Mouse (Mus musculus): ENCODE results near the gene Hist1h3i. TPM values are rescaled to one million over a fixed set of nuclear protein-coding genes. Genes with fewer than 3 reads are reported as not detected.
"Not testable (repeated sequence)": the region's sequence is repeated elsewhere in the genome, so short reads cannot be mapped to it uniquely, and the experiment has no call there.

Gene Hist1h3i
- 602 and 1,805 TPM in 2 replicates for total RNA-seq (2014; rRNA removed; ENCODE audit: low replicate concordance)
- 21.5 and 25.8 TPM in 2 replicates for polyA plus RNA-seq (2015; fragmentation: Nextera tagmentation; extraction: Ambion mirVana)

DNA sequence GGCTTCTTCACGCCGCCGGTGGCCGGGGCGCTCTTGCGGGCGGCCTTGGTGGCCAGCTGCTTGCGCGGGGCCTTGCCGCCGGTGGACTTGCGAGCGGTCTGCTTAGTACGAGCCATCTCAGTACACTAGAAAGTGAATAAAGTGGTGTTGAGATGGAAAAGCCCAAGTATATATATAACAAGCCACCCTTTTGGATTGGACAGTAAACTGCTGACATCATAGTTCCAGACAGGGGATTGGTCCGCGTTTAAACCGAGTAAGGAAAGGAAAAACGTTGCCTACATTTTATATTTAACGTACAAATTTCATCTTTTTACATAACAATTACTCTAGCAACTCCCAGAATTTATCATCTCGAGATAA, at the start of gene Hist1h3i:
TSS of gene Hist1h3i (minus strand) at position 116 of the 363 bp plus-strand sequence.
- H3K27ac ChIP-seq (ENCODE audit: low read depth) = peak within 1 kb of the TSS; percentile 84
- H3K4me2 ChIP-seq (ENCODE audit: low read depth, low read length) = peak within 1 kb of the TSS; percentile 68
- WGBS = under 1% methylated on average over 13 of the region's 20 CpGs
- H3K36me3 ChIP-seq (replicated peaks; ENCODE audit: control insufficient read depth, insufficient read depth, low read length) = no peaks in the 10 kb centered on the region
- peak within 1 kb of the TSS; percentile 62 for H3K9ac ChIP-seq (replicated peaks; ENCODE audit: low read depth, low read length)
- no peak for TF ChIP-seq EP300 (IDR thresholded peaks at IDR 0.05; ENCODE audit: low read depth)
- TF ChIP-seq CTCF (IDR thresholded peaks at IDR 0.05; ENCODE audit: low read depth) = no peak
- no peaks in the 10 kb centered on the region for H3K27me3 ChIP-seq (ENCODE audit: control insufficient read depth, insufficient read depth, low read length)
- peak; percentile 67 for ATAC-seq (ENCODE audit: insufficient read depth, low read depth)
- peak; percentile 96 for DNase-seq (ENCODE audit: low spot score)
- H3K4me3 ChIP-seq (ENCODE audit: low read depth, low read length) = peak within 1 kb of the TSS; percentile 47
- no peaks in the 10 kb centered on the region for H3K9me3 ChIP-seq (replicated peaks; ENCODE audit: control insufficient read depth, low read length)
- peaks cover 36% of the 10 kb centered on the region for H3K4me1 ChIP-seq (ENCODE audit: control insufficient read depth, insufficient read depth)

GRCm38 (mm10) chr13:21831418-21832394, 48.5 kb upstream of the Hist1h3i start, which contains the start of gene Hist1h4n:
Hist1h4n (minus strand) TSS chr13:21832196.
- not testable (repeated sequence) for DNase-seq (ENCODE audit: low spot score); H3K27me3 ChIP-seq (ENCODE audit: control insufficient read depth, insufficient read depth, low read length)

DNA sequence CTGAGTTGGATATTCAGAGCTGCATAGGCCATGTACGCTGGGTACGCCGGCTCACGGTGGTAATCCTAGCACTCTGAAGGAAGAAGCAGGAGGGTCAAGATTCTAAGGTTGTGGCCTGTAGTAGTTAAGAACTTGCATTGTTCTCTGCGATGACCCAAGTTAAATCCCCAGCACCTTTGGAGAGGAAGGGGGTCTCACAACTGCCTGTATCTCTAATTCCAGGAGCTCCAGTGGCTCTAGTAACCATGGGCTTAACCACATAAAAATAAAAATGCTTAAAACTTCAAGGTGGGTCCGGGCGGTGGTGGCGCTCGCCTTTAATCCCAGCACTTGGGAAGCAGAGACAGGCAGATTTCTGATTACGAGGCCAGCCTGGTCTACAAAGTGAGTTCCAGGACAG, 47.2 kb upstream of the Hist1h3i start:
- no peak overlapping the region for H3K4me2 ChIP-seq (ENCODE audit: low read depth, low read length)
- WGBS = 92% methylated on average over 10 of the region's 10 CpGs
- H3K36me3 ChIP-seq (replicated peaks; ENCODE audit: control insufficient read depth, insufficient read depth, low read length) = no peaks in the 10 kb centered on the region
- no peaks in the 10 kb centered on the region for H3K27me3 ChIP-seq (ENCODE audit: control insufficient read depth, insufficient read depth, low read length)
- H3K4me3 ChIP-seq (ENCODE audit: low read depth, low read length) = no peak overlapping the region
- no peaks in the 10 kb centered on the region for H3K4me1 ChIP-seq (ENCODE audit: control insufficient read depth, insufficient read depth)
- DNase-seq (ENCODE audit: low spot score) (peak; percentile 2), ATAC-seq (ENCODE audit: insufficient read depth, low read depth) (no peak)
- no peak overlapping the region for H3K27ac ChIP-seq (ENCODE audit: low read depth)
- H3K9ac ChIP-seq (replicated peaks; ENCODE audit: low read depth, low read length) = no peak overlapping the region
- H3K9me3 ChIP-seq (replicated peaks; ENCODE audit: control insufficient read depth, low read length) = no peaks in the 10 kb centered on the region
- TF ChIP-seq CTCF (IDR thresholded peaks at IDR 0.05; ENCODE audit: low read depth) (no peak), EP300 (IDR thresholded peaks at IDR 0.05; ENCODE audit: low read depth) (no peak)

More at GRCm38 (mm10) chr13:21831418-21832394, 48.5 kb upstream of the Hist1h3i start, which contains the start of gene Hist1h4n:
- WGBS = 1% methylated on average over 19 of the region's 58 CpGs
- H3K27ac ChIP-seq (ENCODE audit: low read depth) = peak within 1 kb of the TSS; percentile 57; the same call in 1 of the 2 replicates
- ATAC-seq (ENCODE audit: insufficient read depth, low read depth) = peak; percentile 76
- H3K9ac ChIP-seq (replicated peaks; ENCODE audit: low read depth, low read length); H3K9me3 ChIP-seq (replicated peaks; ENCODE audit: control insufficient read depth, low read length); H3K4me3 ChIP-seq (ENCODE audit: low read depth, low read length); H3K36me3 ChIP-seq (replicated peaks; ENCODE audit: control insufficient read depth, insufficient read depth, low read length); H3K4me2 ChIP-seq (ENCODE audit: low read depth, low read length); H3K4me1 ChIP-seq (ENCODE audit: control insufficient read depth, insufficient read depth): not testable (repeated sequence)

- Histone ChIP-seq H3K27ac (ENCODE audit: low read depth) (no peak overlapping the region), H3K4me2 (ENCODE audit: low read depth, low read length) (no peak overlapping the region), H3K4me1 (ENCODE audit: control insufficient read depth, insufficient read depth) (no peaks in the 10 kb centered on the region), H3K27me3 (ENCODE audit: control insufficient read depth, insufficient read depth, low read length) (no peaks in the 10 kb centered on the region), H3K9me3 (replicated peaks; ENCODE audit: control insufficient read depth, low read length) (no peaks in the 10 kb centered on the region), H3K4me3 (ENCODE audit: low read depth, low read length) (no peak overlapping the region), H3K36me3 (replicated peaks; ENCODE audit: control insufficient read depth, insufficient read depth, low read length) (no peaks in the 10 kb centered on the region), H3K9ac (replicated peaks; ENCODE audit: low read depth, low read length) (no peak overlapping the region)
- no peak for DNase-seq (ENCODE audit: low spot score)
- WGBS = 83% methylated on average over 3 of the region's 3 CpGs
- no peak for ATAC-seq (ENCODE audit: insufficient read depth, low read depth)
- TF ChIP-seq EP300 (IDR thresholded peaks at IDR 0.05; ENCODE audit: low read depth) (no peak), CTCF (IDR thresholded peaks at IDR 0.05; ENCODE audit: low read depth) (no peak)
Measured at GRCm38 (mm10) chr13:21828511-21828910, 45.3 kb upstream of the Hist1h3i start.

GRCm38 (mm10) chr13:21820082-21820890, 37.1 kb upstream of the Hist1h3i start:
- H3K27ac ChIP-seq (ENCODE audit: low read depth); H3K9me3 ChIP-seq (replicated peaks; ENCODE audit: control insufficient read depth, low read length); H3K27me3 ChIP-seq (ENCODE audit: control insufficient read depth, insufficient read depth, low read length); DNase-seq (ENCODE audit: low spot score); H3K4me3 ChIP-seq (ENCODE audit: low read depth, low read length); ATAC-seq (ENCODE audit: insufficient read depth, low read depth); H3K9ac ChIP-seq (replicated peaks; ENCODE audit: low read depth, low read length); H3K4me2 ChIP-seq (ENCODE audit: low read depth, low read length); H3K36me3 ChIP-seq (replicated peaks; ENCODE audit: control insufficient read depth, insufficient read depth, low read length); H3K4me1 ChIP-seq (ENCODE audit: control insufficient read depth, insufficient read depth): not testable (repeated sequence)
- WGBS = 73% methylated on average over 6 of the region's 16 CpGs

- H3K27ac ChIP-seq (ENCODE audit: low read depth) = peak overlapping the region; percentile 25; the same call in 1 of the 2 replicates
- not testable (repeated sequence) for DNase-seq (ENCODE audit: low spot score); H3K4me1 ChIP-seq (ENCODE audit: control insufficient read depth, insufficient read depth); H3K27me3 ChIP-seq (ENCODE audit: control insufficient read depth, insufficient read depth, low read length); H3K4me2 ChIP-seq (ENCODE audit: low read depth, low read length); H3K4me3 ChIP-seq (ENCODE audit: low read depth, low read length); H3K36me3 ChIP-seq (replicated peaks; ENCODE audit: control insufficient read depth, insufficient read depth, low read length); H3K9ac ChIP-seq (replicated peaks; ENCODE audit: low read depth, low read length); H3K9me3 ChIP-seq (replicated peaks; ENCODE audit: control insufficient read depth, low read length)
- WGBS = 0% methylated on average over 12 of the region's 14 CpGs
- peak; percentile 42 for ATAC-seq (ENCODE audit: insufficient read depth, low read depth)
Measured at GRCm38 (mm10) chr13:21812092-21812491, 28.9 kb upstream of the Hist1h3i start.

GRCm38 (mm10) chr13:21811539-21811938, 28.4 kb upstream of the Hist1h3i start, which contains the start of gene Hist1h4m:
Hist1h4m (plus strand) TSS chr13:21811746.
- ATAC-seq (ENCODE audit: insufficient read depth, low read depth) = peak; percentile 63
- H3K36me3 ChIP-seq (replicated peaks; ENCODE audit: control insufficient read depth, insufficient read depth, low read length); H3K4me2 ChIP-seq (ENCODE audit: low read depth, low read length); H3K4me1 ChIP-seq (ENCODE audit: control insufficient read depth, insufficient read depth); H3K4me3 ChIP-seq (ENCODE audit: low read depth, low read length); H3K27me3 ChIP-seq (ENCODE audit: control insufficient read depth, insufficient read depth, low read length); DNase-seq (ENCODE audit: low spot score); H3K9ac ChIP-seq (replicated peaks; ENCODE audit: low read depth, low read length); H3K9me3 ChIP-seq (replicated peaks; ENCODE audit: control insufficient read depth, low read length): not testable (repeated sequence)
- peak within 1 kb of the TSS; percentile 25; the same call in 1 of the 2 replicates for H3K27ac ChIP-seq (ENCODE audit: low read depth)
- no CpG with 5 or more reads among the region's 24 CpGs for WGBS
